17 mouse cellular contexts compared by ENCODE assay signal in the genomic region with DNA sequence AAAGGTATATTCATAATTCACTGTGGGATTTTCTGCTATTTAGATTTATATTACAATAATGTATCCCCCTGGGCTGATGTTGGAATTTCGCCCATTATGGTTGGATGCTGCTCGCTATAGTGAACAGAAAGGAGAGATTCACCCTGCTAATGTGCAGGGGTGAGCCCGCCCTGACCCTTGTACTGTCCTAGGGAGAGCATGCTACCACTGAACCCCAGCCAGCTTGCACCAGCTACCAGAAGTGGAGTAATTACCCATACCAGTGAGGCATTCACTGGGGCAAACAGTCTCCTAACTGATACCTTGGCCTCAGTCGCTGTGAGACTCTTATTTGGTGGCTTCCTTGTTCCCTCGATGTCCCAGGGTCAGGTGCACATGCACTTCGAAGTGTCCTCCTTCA.
"Had no signal": no experiment of that assay in that cellular context is flagged by ENCODE, and none has a peak within 500 bp of the region (broad histone marks: within the 10 kb centered on the region; RNA-seq: fewer than 3 reads in every experiment).

No protein-coding gene starts in this region.

- H3K27ac ChIP-seq: intestine, embryonic 15.5 days; left cerebral cortex, adult 2 months; limb, embryonic 12.5 days; limb, embryonic 15.5 days; liver, embryonic 14.5 days; midbrain, embryonic 10.5 days had no signal

- H3K9ac ChIP-seq: intestine, embryonic 15.5 days; limb, embryonic 12.5 days; limb, embryonic 15.5 days; liver, embryonic 14.5 days; liver, postnatal 0 days; lung, embryonic 14.5 days; midbrain, embryonic 13.5 days had no signal

- DNase-seq: layer of hippocampus, postnatal 36 days; liver, postnatal 0 days; lung, embryonic 14.5 days; lung, postnatal 36 days; thymus, adult 18-20 months; thymus, postnatal 36 days had no signal

- H3K27me3 ChIP-seq: intestine, embryonic 15.5 days; limb, embryonic 12.5 days; limb, embryonic 15.5 days had no signal

- H3K36me3 ChIP-seq: intestine, embryonic 15.5 days; limb, embryonic 15.5 days had no signal

- ATAC-seq: hindbrain, embryonic 16.5 days; intestine, embryonic 15.5 days; liver, postnatal 0 days; lung, postnatal 0 days; midbrain, embryonic 13.5 days had no signal

- H3K9me3 ChIP-seq: intestine, embryonic 15.5 days; limb, embryonic 12.5 days; limb, embryonic 15.5 days; megakaryocyte, embryonic 14.5 days; midbrain, embryonic 10.5 days; midbrain, embryonic 13.5 days had no signal

- H3K4me2 ChIP-seq: intestine, embryonic 15.5 days; limb, embryonic 12.5 days; limb, embryonic 15.5 days; liver, embryonic 11.5 days; lung, embryonic 14.5 days; midbrain, embryonic 13.5 days had no signal

- H3K4me3 ChIP-seq: intestine, embryonic 15.5 days; left cerebral cortex, adult 2 months; limb, embryonic 12.5 days; limb, embryonic 15.5 days; megakaryocyte, embryonic 14.5 days; midbrain, embryonic 10.5 days; midbrain, embryonic 13.5 days had no signal

- H3K4me1 ChIP-seq: intestine, embryonic 15.5 days had no signal
